Mouse (Mus musculus) ES-E14 (cell line): ENCODE data around the gene Bcl2l14. TPM values are rescaled to one million over a fixed set of nuclear protein-coding genes. Genes with fewer than 3 reads are reported as not detected.

Experiments
- DNase-seq: peaks from one replicate; pipeline ENCODE4 v3.0.0-alpha.2; 2013; ENCODE audit warnings: low read depth, low spot score
- H3K27ac ChIP-seq: 2 replicates; pipeline ENCODE4 v1.5.1; 2012; ENCODE audit warnings: low read depth, mild to moderate bottlenecking, low read length, moderate library complexity, mixed read lengths; ENCODE audit not compliant: poor library complexity, insufficient read depth, severe bottlenecking
- H3K36me3 ChIP-seq: 2 replicates; pipeline ENCODE4 v1.6.1; 2012; ENCODE audit warnings: mild to moderate bottlenecking, low read length, moderate library complexity, mixed read lengths; ENCODE audit not compliant: control insufficient read depth, poor library complexity, insufficient read depth, severe bottlenecking
- H3K4me1 ChIP-seq, 2 experiments: fragments of 150-350 bp in 1 of 2; sonication (generic) in 1 of 2; 2 replicates each; pipeline ENCODE4 v1.6.1; 2012; ENCODE audit warnings: low read length in 2 of 2, mild to moderate bottlenecking in 1 of 2, mixed read lengths in 1 of 2; ENCODE audit not compliant: control insufficient read depth in 2 of 2, insufficient read depth in 2 of 2, poor library complexity in 1 of 2
- H3K4me3 ChIP-seq, 2 experiments: fragments of 150-350 bp in 1 of 2; sonication (generic) in 1 of 2; 2 replicates each; pipeline ENCODE4 v1.5.1; 2012; ENCODE audit warnings: low read length in 2 of 2, low read depth in 1 of 2, mild to moderate bottlenecking in 1 of 2, mixed read lengths in 1 of 2; ENCODE audit not compliant: insufficient read depth in 1 of 2, poor library complexity in 1 of 2, severe bottlenecking in 1 of 2
- H3K9ac ChIP-seq: 2 replicates; pipeline ENCODE4 v1.6.1; 2012; ENCODE audit warnings: low read depth, mild to moderate bottlenecking, low read length, mixed read lengths; ENCODE audit not compliant: poor library complexity, insufficient read depth, severe bottlenecking
- H3K9me3 ChIP-seq: fragments of 150-350 bp; sonication (generic); 2 replicates; pipeline ENCODE4 v1.6.1; 2012; ENCODE audit warnings: low read depth, mild to moderate bottlenecking, low read length; ENCODE audit not compliant: control insufficient read depth, insufficient read depth
- CHD2 ChIP-seq: IDR thresholded peaks from 2 replicates; pipeline ENCODE4 v1.6.1; 2014; ENCODE audit warnings: mild to moderate bottlenecking, low read depth, low read length, inconsistent platforms
- HCFC1 ChIP-seq: IDR thresholded peaks from 2 replicates; pipeline ENCODE4 v1.6.1; 2012; ENCODE audit warnings: low read length, inconsistent platforms, borderline replicate concordance; ENCODE audit not compliant: insufficient read depth
- MAFK ChIP-seq: IDR thresholded peaks from 2 replicates; pipeline ENCODE4 v1.6.1; 2014; ENCODE audit warnings: mild to moderate bottlenecking, low read depth, low read length, inconsistent platforms; ENCODE audit not compliant: insufficient read depth
- ZC3H11A ChIP-seq: IDR thresholded peaks from 2 replicates; pipeline ENCODE4 v1.6.1; 2012; ENCODE audit warnings: low read depth, mild to moderate bottlenecking, inconsistent platforms, low read length, borderline replicate concordance
- ZNF384 ChIP-seq: IDR thresholded peaks from 2 replicates; pipeline ENCODE4 v1.6.1; 2012; ENCODE audit warnings: low read depth, low read length, inconsistent platforms
- in situ Hi-C, 2 experiments: fragments of 600-800 bp; cut with MboI; formaldehyde crosslinking; loops; one replicate each; pipeline ENCODE4 v1.15.1; 2025; ENCODE audit warnings: low sequenced_read_pairs in 2 of 2, inconsistent platforms in 1 of 2; ENCODE audit not compliant: unreplicated experiment in 2 of 2
- total RNA-seq: library from RNA; depleted of rRNA; stranded (reverse); fragments of 300-350 nt; gene quantifications from 2 replicates; pipeline ENCODE4 v1.2.3, GENCODE M21; 2012

Bcl2l14 gene
- total RNA-seq, 1 experiment, result 1.6 TPM

DNA sequence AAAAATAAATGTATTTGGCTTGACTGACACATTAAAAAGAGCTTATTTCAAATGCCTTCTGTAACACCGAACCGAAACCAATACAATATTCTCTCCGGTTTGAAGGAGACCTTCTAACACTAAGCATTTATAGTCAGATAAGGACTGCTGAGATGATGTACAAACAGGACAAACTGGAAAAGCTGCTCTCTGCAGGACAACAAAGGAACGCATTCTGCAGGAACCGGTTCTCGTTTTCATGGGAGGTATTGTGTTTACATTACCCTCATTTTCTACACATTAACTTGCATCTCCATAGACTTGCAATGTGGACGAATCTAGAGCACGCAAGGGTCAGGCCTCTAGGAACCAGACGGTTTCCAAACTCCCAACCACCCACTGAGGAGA lies 7.6 kb downstream of the Bcl2l14 start:
- Histone ChIP-seq H3K4me3 (no peak overlapping the region), H3K27ac (no peak overlapping the region), H3K36me3 (no peaks in the 10 kb centered on the region), H3K4me1 (peaks cover 0 to 17% of the 10 kb centered on the region in 2 experiments; a peak in 2 of 4 replicates), H3K9me3 (no peaks in the 10 kb centered on the region), H3K9ac (no peak overlapping the region)
- in situ Hi-C loops, result no loop called here
- no peak for TF ChIP-seq MAFK
- TF ChIP-seq ZC3H11A, result no peak
- no peak for TF ChIP-seq ZNF384
- TF ChIP-seq CHD2, result no peak
- TF ChIP-seq HCFC1, result no peak
- DNase-seq, result no peak

DNA sequence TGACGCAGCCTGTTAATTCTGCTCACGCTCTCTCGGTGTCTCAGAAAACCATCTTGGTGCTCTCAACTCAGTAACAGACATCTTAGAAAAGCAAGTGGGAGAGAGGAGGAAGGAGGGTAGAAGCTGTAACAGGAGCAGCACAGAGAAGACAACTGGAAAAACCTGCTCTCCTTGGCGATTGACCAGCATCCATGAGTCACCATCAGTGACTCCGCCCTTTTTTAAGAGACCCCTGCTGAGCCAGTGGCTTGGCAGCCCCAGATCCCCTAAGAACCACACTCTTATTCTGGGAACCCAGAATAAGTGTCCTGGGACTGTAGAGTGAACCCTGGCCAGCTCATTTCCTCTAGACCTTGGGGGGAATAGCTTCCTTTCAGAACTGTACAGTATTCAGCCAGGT lies 11.1 kb downstream of the Bcl2l14 start:
- TF ChIP-seq CHD2, result no peak
- TF ChIP-seq ZC3H11A, result no peak
- no peak for TF ChIP-seq HCFC1
- no peak for TF ChIP-seq MAFK
- no peak for TF ChIP-seq ZNF384
- Histone ChIP-seq H3K9me3 (no peaks in the 10 kb centered on the region), H3K27ac (no peak overlapping the region), H3K4me1 (peaks cover 0 to 17% of the 10 kb centered on the region in 2 experiments; a peak in 2 of 4 replicates), H3K9ac (no peak overlapping the region), H3K4me3 (no peak overlapping the region), H3K36me3 (no peaks in the 10 kb centered on the region)
- in situ Hi-C loops, result no loop called here
- DNase-seq, result no peak

DNA sequence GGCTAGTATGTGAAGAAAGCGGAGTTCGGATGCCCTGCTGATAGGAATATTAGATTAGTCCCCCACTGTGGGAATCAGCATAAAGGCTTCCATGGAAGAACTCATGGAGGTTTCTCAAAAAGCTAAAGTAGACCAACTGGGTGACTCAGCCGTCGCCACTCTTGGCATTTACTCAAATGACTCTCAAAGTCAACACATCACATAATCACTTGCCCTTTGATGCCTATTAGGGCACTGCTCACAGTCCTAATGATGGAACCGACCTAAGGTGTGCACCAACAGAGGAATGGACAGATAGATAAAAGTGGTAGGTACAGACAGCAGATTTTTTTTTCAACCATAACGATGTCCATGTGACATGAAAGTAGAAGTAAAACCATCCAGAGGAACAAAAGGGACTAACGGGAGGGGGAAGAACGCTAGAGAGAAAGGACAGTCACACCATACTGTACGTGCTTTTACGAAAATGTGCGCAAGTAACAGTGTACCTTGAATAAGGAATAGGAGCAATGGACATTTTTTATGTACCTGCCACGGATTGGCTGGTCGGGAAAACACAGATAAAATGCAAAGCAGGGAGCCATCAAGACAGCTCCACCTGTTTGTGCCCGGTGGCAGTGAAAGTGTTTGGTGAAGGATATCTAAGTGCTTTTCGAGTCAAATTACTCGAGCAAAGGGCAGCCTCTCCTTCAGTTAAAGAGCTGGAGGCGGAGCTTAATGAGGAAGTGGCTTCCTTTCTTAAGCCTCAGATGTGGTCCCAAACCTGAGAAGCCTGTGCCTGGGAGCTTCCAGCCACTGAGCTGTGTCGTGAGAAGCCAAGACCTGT lies 17.8 kb downstream of the Bcl2l14 start:
- no peak for DNase-seq
- Histone ChIP-seq H3K9ac (no peak overlapping the region), H3K27ac (no peak overlapping the region), H3K4me1 (peaks cover 4 to 24% of the 10 kb centered on the region in 2 experiments; a peak in 3 of 4 replicates), H3K9me3 (no peaks in the 10 kb centered on the region), H3K36me3 (no peaks in the 10 kb centered on the region), H3K4me3 (peak overlapping the region in 1 of 2 experiments; percentile 19; a peak in 1 of 4 replicates)
- TF ChIP-seq ZNF384, result no peak
- TF ChIP-seq ZC3H11A, result no peak
- no peak for TF ChIP-seq MAFK
- TF ChIP-seq CHD2, result no peak
- no peak for TF ChIP-seq HCFC1
- in situ Hi-C loops, result no loop called here

DNA sequence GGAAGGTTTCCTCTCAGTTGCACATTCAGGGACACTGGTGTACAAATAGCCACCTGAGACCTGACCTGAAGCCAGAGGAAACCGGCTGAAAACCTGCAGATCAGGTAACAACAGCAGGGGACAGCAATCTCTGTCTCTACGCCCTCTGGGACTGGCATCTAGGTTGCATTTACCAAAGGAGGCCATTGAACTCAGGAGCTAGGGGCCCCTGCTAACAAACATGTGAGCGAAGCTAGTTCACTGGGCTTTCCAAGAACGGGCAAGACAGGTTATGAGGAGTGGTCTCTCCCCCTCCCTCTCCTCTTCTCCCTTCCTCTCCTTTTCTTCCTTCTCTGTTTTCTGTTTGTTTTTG lies 18.4 kb downstream of the Bcl2l14 start:
- peak overlapping the region in 1 of 2 experiments; percentile 19; a peak in 1 of 4 replicates for H3K4me3 ChIP-seq
- H3K36me3 ChIP-seq, result no peaks in the 10 kb centered on the region
- no peaks in the 10 kb centered on the region for H3K9me3 ChIP-seq
- no peak for DNase-seq
- no peak overlapping the region for H3K9ac ChIP-seq
- TF ChIP-seq ZC3H11A (no peak), HCFC1 (no peak), CHD2 (no peak), ZNF384 (no peak), MAFK (no peak)
- no peak overlapping the region for H3K27ac ChIP-seq
- in situ Hi-C loops, result no loop called here
- peaks cover 4 to 24% of the 10 kb centered on the region in 2 experiments; a peak in 3 of 4 replicates for H3K4me1 ChIP-seq
